Mouse (Mus musculus): ENCODE results near the gene Gm5346. TPM values are rescaled to one million over a fixed set of nuclear protein-coding genes. Genes with fewer than 3 reads are reported as not detected.
"Not testable (repeated sequence)": the region's sequence is repeated elsewhere in the genome, so short reads cannot be mapped to it uniquely, and the experiment has no call there.

Gm5346 gene
- not detected for total RNA-seq (2021)
- long read RNA-seq, experiment 1 = 0 reads
- long read RNA-seq, experiment 2 = 0 reads

DNA sequence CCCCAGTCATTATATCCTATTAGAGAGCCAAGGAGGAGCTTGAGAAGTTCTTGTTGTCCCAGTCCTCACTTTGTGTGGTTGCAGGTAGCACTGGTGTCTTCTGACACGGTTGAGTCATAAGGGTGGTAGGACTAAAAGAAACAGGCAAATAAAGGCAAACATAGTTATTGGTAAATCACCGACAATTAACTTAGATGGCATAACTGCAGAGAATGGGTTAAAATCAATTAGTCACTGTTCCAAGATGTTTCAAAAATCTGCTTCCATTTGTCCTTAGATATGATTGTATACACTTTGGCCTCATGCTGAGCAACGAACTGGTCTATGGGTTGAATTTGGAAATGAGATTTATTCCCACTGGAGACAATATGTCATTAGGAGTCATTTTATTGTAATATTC is at the start of gene Gm5346:
Gene Gm5346, minus strand, starts transcription at position 101 of the 400 bp plus-strand sequence.
- no peak for DNase-seq (ENCODE audit: low spot score in 2 of 2)

DNA sequence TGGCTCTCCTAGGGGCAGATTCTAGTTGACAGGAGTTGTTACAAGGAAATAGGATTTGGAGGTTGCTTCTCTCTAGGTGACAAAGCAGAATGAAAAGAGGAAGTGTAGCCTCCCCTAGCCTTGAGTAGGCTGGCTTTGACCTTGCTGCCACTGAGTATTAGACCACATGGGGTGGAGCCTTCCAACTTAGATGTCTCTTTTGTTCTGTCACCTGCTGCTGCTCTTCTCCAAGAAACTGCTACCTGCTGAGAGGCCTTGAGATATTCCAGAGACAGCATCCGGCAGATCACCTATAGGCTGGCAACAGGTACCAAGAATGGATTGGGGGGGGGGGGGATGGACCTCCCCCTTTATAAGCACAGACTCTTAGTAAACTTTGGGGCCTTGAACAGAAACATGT is 11.0 kb downstream of the Gm5346 start:
- no peak for DNase-seq (ENCODE audit: low spot score in 2 of 2)

DNA sequence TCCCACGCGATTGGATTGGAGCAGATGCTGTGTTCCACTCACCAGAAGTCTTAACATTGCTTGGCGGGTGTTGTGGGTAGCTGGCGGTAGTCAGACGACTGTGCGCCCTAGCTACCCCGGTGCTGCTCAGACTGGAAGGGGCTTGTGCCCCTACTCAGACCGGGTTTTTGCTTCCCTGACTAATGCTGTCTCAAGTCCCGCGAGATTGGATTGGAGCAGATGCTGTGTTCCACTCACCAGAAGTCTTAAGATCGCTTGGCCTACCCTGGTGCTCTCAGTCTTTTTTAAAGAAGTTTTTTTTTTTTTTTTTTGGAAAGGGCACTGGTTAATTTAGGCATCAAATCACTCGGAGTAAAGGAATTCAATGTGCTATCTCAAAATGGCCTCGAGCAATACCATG is 23.4 kb downstream of the Gm5346 start:
- DNase-seq (ENCODE audit: low spot score in 2 of 2) = not testable (repeated sequence)

DNA sequence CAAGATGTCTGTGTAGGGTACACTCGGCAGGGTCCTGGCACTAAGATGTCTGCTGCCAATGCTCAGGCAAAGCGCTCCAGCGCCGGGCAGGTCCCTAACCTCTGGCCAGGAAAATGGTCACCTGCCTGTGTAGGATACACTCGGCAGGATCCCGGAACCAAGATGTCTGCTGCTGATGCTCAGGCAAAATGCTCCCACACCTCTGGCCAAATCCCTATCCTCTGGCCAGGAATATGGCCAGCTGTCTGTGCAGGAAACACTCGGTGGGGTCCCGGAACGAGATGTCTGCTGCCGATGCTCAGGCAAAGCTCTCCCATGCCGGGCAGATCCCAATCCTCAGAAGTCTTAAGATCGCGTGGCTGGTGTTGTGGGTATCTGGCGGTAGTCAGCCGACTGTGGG is 23.9 kb downstream of the Gm5346 start:
- not testable (repeated sequence) for DNase-seq (ENCODE audit: low spot score in 2 of 2)

DNA sequence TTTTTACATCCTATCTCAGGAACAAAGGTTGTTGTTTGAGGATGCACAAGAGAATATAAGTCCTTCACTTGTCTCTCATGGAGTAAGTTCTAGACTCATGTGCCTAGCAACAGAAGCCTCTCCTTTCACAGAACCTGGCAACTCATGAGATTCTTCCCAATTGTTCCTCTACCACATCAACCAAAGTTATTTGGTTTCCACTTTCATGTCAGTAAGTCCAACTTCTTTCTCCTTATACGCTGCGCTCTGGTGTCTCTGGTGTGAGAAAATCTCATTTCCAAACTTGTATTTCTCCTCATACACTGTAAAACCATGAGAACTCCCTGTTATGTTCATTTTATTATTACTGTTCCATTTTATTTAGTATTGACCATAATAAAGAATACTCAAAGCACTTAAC is 50.5 kb downstream of the Gm5346 start, which contains the start of gene Adam26a:
Gene Adam26a, minus strand, starts transcription at position 101 of the 400 bp plus-strand sequence.
- not testable (repeated sequence) for DNase-seq (ENCODE audit: low spot score in 2 of 2)

Other genes starting within 250 kb of the Gm5346 start
- gene Adam26b, start 99.2 kb downstream of the Gm5346 start, total RNA-seq (2021) = not detected
- not detected for gene Adam26a, start 50.6 kb downstream of the Gm5346 start, total RNA-seq (2021)
- not detected for gene Adam34, start 82.8 kb upstream of the Gm5346 start, total RNA-seq (2021)